Mouse (Mus musculus) forebrain, postnatal 0 days (tissue): ENCODE results near the gene Add2. TPM values are rescaled to one million over a fixed set of nuclear protein-coding genes. Genes with fewer than 3 reads are reported as not detected.

Experiments used
- ATAC-seq: fragments of 200-750 bp; cut with Nextera tagmentation; 2 replicates; pipeline ENCODE4 v1.8.0; 2017; ENCODE audit warnings: mild to moderate bottlenecking, moderate library complexity
- DNase-seq: peaks from one replicate; pipeline ENCODE4 v3.0.0-alpha.2; 2015
- H3K27ac ChIP-seq: fragments of 300-500 bp; sonication (generic); 2 replicates; pipeline ENCODE4 v1.5.1; 2014; ENCODE audit warnings: low read depth, mild to moderate bottlenecking, antibody characterized with exemption, low read length, moderate library complexity, mixed read lengths
- H3K27me3 ChIP-seq: fragments of 300-500 bp; sonication (generic); 2 replicates; pipeline ENCODE4 v1.6.1; 2014; ENCODE audit warnings: mild to moderate bottlenecking, low read length, mixed read lengths; ENCODE audit not compliant: insufficient read depth
- H3K36me3 ChIP-seq: fragments of 300-500 bp; sonication (generic); 2 replicates; pipeline ENCODE4 v1.6.1; 2014; ENCODE audit warnings: mild to moderate bottlenecking, moderate library complexity; ENCODE audit not compliant: insufficient read depth
- H3K4me1 ChIP-seq: fragments of 300-500 bp; sonication (generic); 2 replicates; pipeline ENCODE4 v1.6.1; 2014; ENCODE audit warnings: antibody characterized with exemption; ENCODE audit not compliant: insufficient read depth
- H3K4me2 ChIP-seq: fragments of 300-500 bp; sonication (generic); 2 replicates; pipeline ENCODE4 v1.6.1; 2014; ENCODE audit warnings: low read depth, mild to moderate bottlenecking, moderate library complexity
- H3K4me3 ChIP-seq: fragments of 300-500 bp; sonication (generic); 2 replicates; pipeline ENCODE4 v1.5.1; 2014; ENCODE audit warnings: low read depth, low read length, mixed read lengths
- H3K9ac ChIP-seq: fragments of 300-500 bp; sonication (generic); 2 replicates; pipeline ENCODE4 v1.6.1; 2014; ENCODE audit warnings: mild to moderate bottlenecking
- H3K9me3 ChIP-seq: fragments of 300-500 bp; sonication (generic); 2 replicates; pipeline ENCODE4 v1.6.1; 2016; ENCODE audit warnings: low read length
- CTCF ChIP-seq: sonication (generic); IDR thresholded peaks from 2 replicates; pipeline ENCODE4 v1.5.1; 2016; ENCODE audit warnings: antibody characterized with exemption, control low read depth, low read depth
- WGBS: fragments of 180-500 bp; shearing (Covaris S2); extraction: QIAGEN DNeasy Blood & Tissue Kit; methylation state at CpG from one replicate; pipeline ENCODE4 v1.1.7; 2014; 5-methylcytosine and 5-hydroxymethylcytosine counted together
- polyA plus RNA-seq: library from polyadenylated mRNA; unstranded; fragments of >200 nt; fragmentation: Nextera tagmentation; extraction: Ambion mirVana; gene quantifications from 2 replicates; pipeline ENCODE4 v1.2.1, GENCODE M21; 2015
- total RNA-seq: library from RNA; depleted of rRNA; stranded (reverse); fragments of >200 nt; gene quantifications from 2 replicates; pipeline ENCODE4 v1.2.3, GENCODE M21; 2014

Add2 gene
- total and polyA plus RNA-seq, 2 experiments from 2014 or later, result 186 to 267 TPM

- 62% methylated on average over 2 of the region's 2 CpGs for whole genome bisulfite sequencing
- Histone ChIP-seq H3K4me3 (peak overlapping the region; percentile 76), H3K4me2 (peak overlapping the region; percentile 66), H3K9me3 (no peaks in the 10 kb centered on the region), H3K9ac (peak overlapping the region; percentile 97), H3K27ac (peak overlapping the region; percentile 97), H3K4me1 (peaks cover 26% of the 10 kb centered on the region), H3K27me3 (no peaks in the 10 kb centered on the region), H3K36me3 (no peaks in the 10 kb centered on the region)
- no peak for TF ChIP-seq CTCF
- peak; percentile 54 for ATAC-seq
- DNase-seq, result no peak
These were observed 331 bp upstream of the Add2 start for GRCm38 (mm10) chr6:86028150-86028549.

- Histone ChIP-seq H3K27me3 (no peaks in the 10 kb centered on the region), H3K9me3 (no peaks in the 10 kb centered on the region), H3K4me2 (peak overlapping the region; percentile 66), H3K4me1 (peaks cover 31% of the 10 kb centered on the region), H3K4me3 (peak overlapping the region; percentile 76), H3K27ac (peak overlapping the region; percentile 97), H3K36me3 (no peaks in the 10 kb centered on the region), H3K9ac (peak overlapping the region; percentile 97)
- ATAC-seq, result 0 out of 2 replicates have a peak, but pooled peaks have one; percentile 1
- WGBS, result 3% methylated on average over 6 of the region's 6 CpGs
- no peak for TF ChIP-seq CTCF
- DNase-seq, result no peak
These were observed 837 bp downstream of the Add2 start for GRCm38 (mm10) chr6:86029323-86029713.

- WGBS, result 38% methylated on average over 2 of the region's 2 CpGs
- H3K27me3 ChIP-seq, result no peaks in the 10 kb centered on the region
- H3K9me3 ChIP-seq, result no peaks in the 10 kb centered on the region
- peak overlapping the region; percentile 97 for H3K27ac ChIP-seq
- H3K9ac ChIP-seq, result peak overlapping the region; percentile 97
- peak overlapping the region; percentile 66 for H3K4me2 ChIP-seq
- H3K4me1 ChIP-seq, result peaks cover 31% of the 10 kb centered on the region
- DNase-seq (no peak), ATAC-seq (no peak)
- H3K36me3 ChIP-seq, result no peaks in the 10 kb centered on the region
- H3K4me3 ChIP-seq, result peak overlapping the region; percentile 76
- TF ChIP-seq CTCF, result no peak
These were observed 3.0 kb downstream of the Add2 start for GRCm38 (mm10) chr6:86031527-86031926.

DNA sequence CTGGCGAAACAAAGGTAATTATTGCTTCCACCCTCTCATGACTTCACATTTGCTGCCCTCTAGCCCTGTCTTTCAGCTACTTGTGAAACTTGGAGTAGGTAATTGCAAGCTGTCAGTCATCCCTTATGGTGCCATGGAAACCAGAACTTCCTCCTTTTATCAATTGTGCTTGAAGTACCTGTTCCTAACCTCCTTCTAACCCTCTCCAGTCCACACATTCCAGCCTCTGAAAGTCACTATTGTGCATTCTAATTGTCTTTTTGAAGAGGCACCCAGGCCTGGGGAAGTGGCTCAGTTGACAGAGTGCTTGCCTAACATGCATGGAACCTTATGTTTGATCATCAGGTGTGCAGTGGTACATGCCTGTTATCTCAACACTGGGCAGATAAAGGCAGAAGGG, 5.2 kb downstream of the Add2 start:
- Histone ChIP-seq H3K27ac (no peak overlapping the region), H3K36me3 (no peaks in the 10 kb centered on the region), H3K9me3 (no peaks in the 10 kb centered on the region), H3K27me3 (no peaks in the 10 kb centered on the region), H3K9ac (no peak overlapping the region), H3K4me2 (no peak overlapping the region; the same call in 1 of the 2 replicates), H3K4me3 (no peak overlapping the region), H3K4me1 (peaks cover 27% of the 10 kb centered on the region)
- no peak for ATAC-seq
- no peak for DNase-seq
- WGBS, result 73% methylated on average over 1 of the region's 1 CpGs
- no peak for TF ChIP-seq CTCF

DNA sequence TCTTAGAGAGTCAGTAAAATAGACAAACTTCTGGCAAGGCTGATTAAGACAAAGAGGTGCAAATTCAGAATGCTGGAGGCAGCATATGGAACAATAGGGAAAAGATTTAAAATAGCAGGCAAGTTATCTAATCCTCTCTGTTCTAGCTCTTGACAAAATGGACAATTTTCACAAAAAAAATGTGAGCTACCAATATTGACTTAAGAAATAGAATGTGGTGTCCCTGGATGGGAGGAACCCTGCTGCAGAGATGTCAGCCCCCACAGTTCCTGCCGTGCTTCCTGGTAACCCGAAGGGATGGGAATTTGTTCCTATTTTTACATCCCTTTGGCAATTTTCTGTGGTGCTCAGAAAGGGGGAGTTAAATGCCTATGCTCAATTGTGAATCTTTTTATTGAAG, 10.4 kb downstream of the Add2 start:
- Histone ChIP-seq H3K36me3 (peaks cover 3% of the 10 kb centered on the region; the same call in 1 of the 2 replicates), H3K9ac (no peak overlapping the region), H3K4me2 (no peak overlapping the region), H3K4me3 (no peak overlapping the region), H3K4me1 (peaks cover 28% of the 10 kb centered on the region), H3K27me3 (no peaks in the 10 kb centered on the region), H3K9me3 (no peaks in the 10 kb centered on the region), H3K27ac (peak overlapping the region; percentile 65)
- TF ChIP-seq CTCF, result no peak
- no peak for DNase-seq
- no peak for ATAC-seq
- 43% methylated on average over 2 of the region's 2 CpGs for WGBS

DNA sequence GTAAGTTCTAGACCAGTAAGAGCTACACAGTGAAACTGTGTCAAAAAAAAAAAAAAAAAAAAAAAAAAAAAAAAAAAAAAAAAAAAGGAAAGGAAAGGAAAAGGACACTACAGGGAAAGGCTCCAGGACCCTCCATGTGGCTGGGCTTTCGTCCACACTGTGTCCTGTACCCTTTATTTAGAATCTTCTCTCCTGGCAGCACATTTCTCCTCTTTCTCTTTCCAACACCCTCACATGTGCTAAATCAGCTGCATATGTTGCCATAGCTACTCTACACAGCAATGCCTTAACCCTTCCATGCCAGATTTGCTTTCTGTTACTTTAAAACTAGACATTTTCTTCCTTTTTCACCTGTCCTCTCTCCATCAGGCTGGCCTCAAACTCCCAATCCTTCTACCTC, 11.7 kb downstream of the Add2 start:
- peak overlapping the region; percentile 8; the same call in 1 of the 2 replicates for H3K4me2 ChIP-seq
- H3K27me3 ChIP-seq, result no peaks in the 10 kb centered on the region
- 22% methylated on average over 1 of the region's 1 CpGs for WGBS
- no peaks in the 10 kb centered on the region for H3K9me3 ChIP-seq
- peaks cover 28% of the 10 kb centered on the region for H3K4me1 ChIP-seq
- DNase-seq (no peak), ATAC-seq (peak; percentile 87)
- H3K4me3 ChIP-seq, result no peak overlapping the region
- no peak for TF ChIP-seq CTCF
- no peak overlapping the region for H3K9ac ChIP-seq
- peaks cover 3% of the 10 kb centered on the region; the same call in 1 of the 2 replicates for H3K36me3 ChIP-seq
- 0 out of 2 replicates have a peak overlapping the region, but pooled peaks have one; percentile 65 for H3K27ac ChIP-seq

- Histone ChIP-seq H3K4me1 (peaks cover 23% of the 10 kb centered on the region), H3K9ac (no peak overlapping the region), H3K4me2 (no peak overlapping the region), H3K27me3 (no peaks in the 10 kb centered on the region), H3K27ac (0 out of 2 replicates have a peak overlapping the region, but pooled peaks have one; percentile 17), H3K4me3 (no peak overlapping the region), H3K36me3 (peaks cover 3% of the 10 kb centered on the region; the same call in 1 of the 2 replicates), H3K9me3 (no peaks in the 10 kb centered on the region)
- no peak for ATAC-seq
- 91% methylated on average over 11 of the region's 11 CpGs for WGBS
- no peak for TF ChIP-seq CTCF
- DNase-seq, result no peak
These were observed 19.0 kb downstream of the Add2 start for GRCm38 (mm10) chr6:86047510-86047909.
